Mouse (Mus musculus): ENCODE results near the gene Cldn15.

DNA sequence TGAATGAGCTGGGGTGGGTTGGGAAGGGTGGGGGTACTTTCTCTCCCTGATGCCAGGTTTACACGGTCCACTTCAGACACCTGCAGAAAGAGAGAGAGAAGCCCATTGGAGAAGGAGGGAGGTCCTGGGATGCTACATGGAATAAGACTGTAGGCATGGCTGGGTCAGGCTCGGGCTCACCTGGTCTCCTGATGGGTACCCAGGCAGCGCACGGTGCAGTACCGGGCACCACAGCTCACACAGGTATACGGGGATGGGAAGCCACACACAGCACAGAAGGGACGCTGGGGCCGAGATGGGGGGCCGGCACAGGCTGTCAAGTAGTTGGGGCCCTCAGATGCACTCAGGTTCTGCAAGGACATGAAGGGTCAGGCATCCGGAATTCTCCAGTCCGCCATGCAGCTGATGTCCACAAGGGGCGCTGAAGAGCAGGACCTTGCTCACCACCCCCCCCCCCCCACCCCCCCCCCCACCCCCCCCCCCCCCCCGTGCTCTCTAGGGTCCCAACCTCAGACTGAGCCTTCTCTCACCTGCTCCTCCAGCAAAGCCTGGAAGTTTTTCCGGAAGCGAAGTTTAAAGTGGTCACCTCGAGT is 16.0 kb downstream of the Cldn15 start:
- TF ChIP-seq CTCF (IDR thresholded peaks at IDR 0.05; ENCODE audit: extremely low read depth, insufficient read depth, low read length) (peak; percentile 45; the same call in 1 of the 2 replicates), POLR2A (IDR thresholded peaks at IDR 0.05; ENCODE audit: extremely low read depth, insufficient read depth, low read length) (no peak)
